13 mouse cellular contexts compared by ENCODE assay signal in the genomic region with DNA sequence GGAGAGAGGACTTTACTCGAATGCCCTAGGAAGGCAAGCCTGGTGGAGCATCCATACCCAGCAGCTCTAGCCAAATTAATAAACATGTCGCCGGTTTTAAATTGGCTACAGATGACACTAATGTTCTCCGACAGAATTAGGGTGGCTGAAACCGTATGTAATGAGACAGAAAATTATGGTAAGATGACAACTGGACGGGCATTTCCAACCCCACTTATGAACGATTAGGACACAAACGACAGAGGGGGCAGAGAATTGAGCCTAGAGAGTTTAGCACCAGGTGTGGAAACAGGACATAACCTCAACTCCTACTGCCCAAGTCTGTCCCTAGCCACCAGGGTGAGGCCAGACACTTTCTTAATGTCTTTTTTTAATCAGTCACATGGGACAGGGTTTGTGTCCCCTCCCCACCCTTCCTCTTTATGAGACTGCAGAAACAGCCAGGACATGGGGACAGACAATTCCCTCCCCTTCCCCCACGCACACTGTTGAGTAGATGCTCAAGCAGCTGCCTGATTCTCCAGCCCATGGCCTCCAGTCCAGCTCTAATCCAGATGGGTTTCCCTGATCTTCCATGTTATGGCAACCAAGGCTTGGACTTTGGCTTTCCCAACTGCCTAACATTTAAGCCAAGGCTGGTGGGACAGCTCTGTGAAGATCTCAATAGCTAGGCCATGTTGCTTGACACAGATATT. TPM values are rescaled to one million over a fixed set of nuclear protein-coding genes. Genes with fewer than 3 reads are reported as not detected.
A peak's percentile ranks its signal among the peaks of the same experiment; 100 is the strongest.
DNase-seq lines count a peak whose midpoint lies in the region; ATAC-seq and TF ChIP-seq lines count a peak whose summit lies in the region.
"Had no signal": no experiment of that assay in that cellular context is flagged by ENCODE, and none has a peak within 500 bp of the region (broad histone marks: within the 10 kb centered on the region; RNA-seq: fewer than 3 reads in every experiment).

No protein-coding gene starts in this region.

- peaks cover 75% of the 10 kb centered on the region for H3K27me3 ChIP-seq in embryonic facial prominence, embryonic 11.5 days (ENCODE audit: control insufficient read depth, insufficient read depth, low read length)
- H3K27me3 ChIP-seq in hindbrain, postnatal 0 days (ENCODE audit: insufficient read depth, low read length), result peaks cover 56% of the 10 kb centered on the region
- H3K27me3 ChIP-seq in neural tube, embryonic 13.5 days, result peaks cover 94% of the 10 kb centered on the region
- H3K27me3 ChIP-seq in kidney, adult 2 months (replicated peaks; ENCODE audit: control insufficient read depth, insufficient read depth, low read length), result peaks cover 16% of the 10 kb centered on the region

- H3K36me3 ChIP-seq in embryonic facial prominence, embryonic 11.5 days (replicated peaks; ENCODE audit: control insufficient read depth, insufficient read depth, low read depth, low read length), result no peaks in the 10 kb centered on the region
- no peaks in the 10 kb centered on the region for H3K36me3 ChIP-seq in hindbrain, postnatal 0 days (ENCODE audit: insufficient read depth, low read length)
- H3K36me3 ChIP-seq in neural tube, embryonic 13.5 days, result no peaks in the 10 kb centered on the region
- H3K36me3 ChIP-seq in kidney, adult 2 months (ENCODE audit: control insufficient read depth, insufficient read depth, low read length), result no peaks in the 10 kb centered on the region
- H3K36me3 ChIP-seq: limb, embryonic 12.5 days; lung, embryonic 15.5 days had no signal

- WGBS in embryonic facial prominence, embryonic 11.5 days, result under 1% methylated on average over 9 of the region's 9 CpGs
- 2% methylated on average over 9 of the region's 9 CpGs for WGBS in hindbrain, postnatal 0 days
- under 1% methylated on average over 9 of the region's 9 CpGs for WGBS in neural tube, embryonic 13.5 days
- 3% methylated on average over 9 of the region's 9 CpGs for WGBS in kidney, adult 2 months

- DNase-seq in cerebellum, adult 9-10 months, result peak; percentile 73
- DNase-seq in embryonic facial prominence, embryonic 11.5 days (ENCODE audit: low spot score), result peak; percentile 23
- peak; percentile 44 for DNase-seq in hindbrain, postnatal 0 days (ENCODE audit: low spot score)
- no peak for DNase-seq in kidney, adult 2 months
- no peak for DNase-seq in right cerebral cortex, postnatal 25 days
- no peak for DNase-seq in ovary, postnatal 10 days (ENCODE audit: low spot score)
- DNase-seq: heart, adult 2 months; kidney, postnatal 4 days; right cerebral cortex, postnatal 14 days had no signal

- H3K9me3 ChIP-seq in embryonic facial prominence, embryonic 11.5 days (replicated peaks; ENCODE audit: control insufficient read depth, low read length), result no peaks in the 10 kb centered on the region
- H3K9me3 ChIP-seq in hindbrain, postnatal 0 days (ENCODE audit: low read length), result no peaks in the 10 kb centered on the region
- no peaks in the 10 kb centered on the region for H3K9me3 ChIP-seq in neural tube, embryonic 13.5 days
- H3K9me3 ChIP-seq: limb, embryonic 12.5 days; lung, embryonic 15.5 days had no signal

- peaks cover 7% of the 10 kb centered on the region; the same call in 1 of the 2 replicates for H3K4me1 ChIP-seq in embryonic facial prominence, embryonic 11.5 days (ENCODE audit: control insufficient read depth, insufficient read depth, low read length)
- no peaks in the 10 kb centered on the region for H3K4me1 ChIP-seq in hindbrain, postnatal 0 days (ENCODE audit: insufficient read depth, low read length)
- H3K4me1 ChIP-seq in neural tube, embryonic 13.5 days (replicated peaks), result peaks cover 35% of the 10 kb centered on the region
- H3K4me1 ChIP-seq in kidney, adult 2 months (ENCODE audit: control insufficient read depth, insufficient read depth, low read length), result no peaks in the 10 kb centered on the region

- TF ChIP-seq CTCF in hindbrain, postnatal 0 days (IDR thresholded peaks at IDR 0.05; ENCODE audit: low read depth), result no peak
- TF ChIP-seq CTCF in kidney, adult 2 months (conservative IDR thresholded peaks at IDR 0.05; ENCODE audit: insufficient read depth, insufficient read length, low read depth, low read length), result no peak

- ATAC-seq in embryonic facial prominence, embryonic 11.5 days (replicated peaks; ENCODE audit: insufficient number of reproducible peaks, low FRiP score, low TSS enrichment, low read depth), result no peak
- ATAC-seq in hindbrain, postnatal 0 days, result no peak
- no peak for ATAC-seq in neural tube, embryonic 13.5 days (ENCODE audit: low read depth)

- no peak overlapping the region for H3K9ac ChIP-seq in embryonic facial prominence, embryonic 11.5 days (replicated peaks; ENCODE audit: low read length)
- H3K9ac ChIP-seq in hindbrain, postnatal 0 days (replicated peaks; ENCODE audit: low read length), result no peak overlapping the region
- H3K9ac ChIP-seq in neural tube, embryonic 13.5 days, result peak overlapping the region; percentile 26; the same call in 1 of the 2 replicates
- H3K9ac ChIP-seq: limb, embryonic 12.5 days; lung, embryonic 15.5 days had no signal

- no peak for TF ChIP-seq POLR2A in kidney, adult 2 months (IDR thresholded peaks at IDR 0.05; ENCODE audit: low read depth, low read length)

- H3K4me3 ChIP-seq in embryonic facial prominence, embryonic 11.5 days (ENCODE audit: low read depth, low read length), result no peak overlapping the region
- H3K4me3 ChIP-seq in hindbrain, postnatal 0 days (ENCODE audit: low read length), result peak overlapping the region; percentile 44
- H3K4me3 ChIP-seq in neural tube, embryonic 13.5 days, result peak overlapping the region; percentile 24
- no peak overlapping the region for H3K4me3 ChIP-seq in kidney, adult 2 months (ENCODE audit: insufficient read depth, low read depth, low read length)
- H3K4me3 ChIP-seq: heart, adult 2 months; lung, embryonic 15.5 days had no signal

- no peak overlapping the region for H3K4me2 ChIP-seq in embryonic facial prominence, embryonic 11.5 days (ENCODE audit: low read depth, low read length)
- H3K4me2 ChIP-seq in hindbrain, postnatal 0 days (ENCODE audit: low read depth, low read length), result peak overlapping the region; percentile 48
- no peak overlapping the region for H3K4me2 ChIP-seq in neural tube, embryonic 13.5 days
- H3K4me2 ChIP-seq: limb, embryonic 12.5 days; lung, embryonic 15.5 days had no signal

- no peak overlapping the region for H3K27ac ChIP-seq in embryonic facial prominence, embryonic 11.5 days (replicated peaks; ENCODE audit: low read depth, low read length)
- peak overlapping the region; percentile 68; the same call in 1 of the 2 replicates for H3K27ac ChIP-seq in hindbrain, postnatal 0 days
- peak overlapping the region; percentile 29; the same call in 1 of the 2 replicates for H3K27ac ChIP-seq in neural tube, embryonic 13.5 days (replicated peaks)
- H3K27ac ChIP-seq in kidney, adult 2 months (ENCODE audit: insufficient read depth, low read depth, low read length), result no peak overlapping the region
- H3K27ac ChIP-seq: heart, adult 2 months; limb, embryonic 12.5 days; lung, embryonic 15.5 days had no signal

RNA-seq across cellular contexts. Expression of a gene that starts 3.4 kb away (rescaled TPM):
- 0.08 TPM in 2 replicates for polyA plus RNA-seq in embryonic facial prominence, embryonic 11.5 days (2014; fragmentation: Nextera tagmentation; extraction: Ambion mirVana)
- total RNA-seq in hindbrain, postnatal 0 days (2014; rRNA removed), result 11.4 and 14.9 TPM in 2 replicates
- 1.6 and 2.1 TPM in 2 replicates for polyA plus RNA-seq in hindbrain, postnatal 0 days (2015; fragmentation: Nextera tagmentation; extraction: Ambion mirVana)
- polyA plus RNA-seq in neural tube, embryonic 13.5 days (2015; fragmentation: Nextera tagmentation; extraction: Ambion mirVana), result 2.3 and 2.9 TPM in 2 replicates
- not detected in 2 replicates for polyA plus RNA-seq in kidney, adult 2 months (2012; rRNA removed)
- total RNA-seq: heart, adult 2 months; monocyte, adult 5-6 weeks had no signal
- polyA plus RNA-seq: heart, adult 2 months; limb, embryonic 12.5 days; lung, embryonic 15.5 days had no signal

Comparison
In these comparisons a context has a peak if more than half of its experiments do, and no peak if none do; other contexts are left out.
1. DNase-seq: peak in cerebellum, adult 9-10 months (single experiment), embryonic facial prominence, embryonic 11.5 days (single experiment) and hindbrain, postnatal 0 days (single experiment); none in kidney, adult 2 months (single experiment), right cerebral cortex, postnatal 25 days (single experiment) and ovary, postnatal 10 days (single experiment).
2. H3K27ac ChIP-seq: peak in hindbrain, postnatal 0 days (single experiment) and neural tube, embryonic 13.5 days (single experiment); none in embryonic facial prominence, embryonic 11.5 days (single experiment) and kidney, adult 2 months (single experiment).
3. H3K4me3 ChIP-seq: peak in hindbrain, postnatal 0 days (single experiment) and neural tube, embryonic 13.5 days (single experiment); none in embryonic facial prominence, embryonic 11.5 days (single experiment) and kidney, adult 2 months (single experiment).